Mouse (Mus musculus) intestine, embryonic 16.5 days (tissue): ENCODE measurements around the gene Izumo2. TPM values are rescaled to one million over a fixed set of nuclear protein-coding genes. Genes with fewer than 3 reads are reported as not detected.

Experiments used
- ATAC-seq: fragments of 200-750 bp; cut with Nextera tagmentation; 2 replicates; pipeline ENCODE4 v1.8.0; 2017; ENCODE audit warnings: moderate TSS enrichment, moderate library complexity
- H3K27ac ChIP-seq: fragments of 300-500 bp; sonication (generic); 2 replicates; pipeline ENCODE4 v1.5.1; 2014; ENCODE audit warnings: mild to moderate bottlenecking, low read length
- H3K27me3 ChIP-seq: fragments of 300-500 bp; sonication (generic); replicated peaks from 2 replicates; pipeline ENCODE4 v1.6.1; 2014; ENCODE audit warnings: low read length, control low read depth, mixed read lengths; ENCODE audit not compliant: control insufficient read depth, insufficient read depth
- H3K36me3 ChIP-seq: fragments of 300-500 bp; sonication (generic); 2 replicates; pipeline ENCODE4 v1.6.1; 2014; ENCODE audit warnings: low read length, control low read depth; ENCODE audit not compliant: control insufficient read depth, insufficient read depth
- H3K4me1 ChIP-seq: fragments of 300-500 bp; sonication (generic); 2 replicates; pipeline ENCODE4 v1.6.1; 2014; ENCODE audit warnings: low read length, control low read depth, mixed read lengths; ENCODE audit not compliant: control insufficient read depth, insufficient read depth
- H3K4me2 ChIP-seq: fragments of 300-500 bp; sonication (generic); 2 replicates; pipeline ENCODE4 v1.6.1; 2014; ENCODE audit warnings: low read depth, low read length, control low read depth
- H3K4me3 ChIP-seq: fragments of 300-500 bp; sonication (generic); 2 replicates; pipeline ENCODE4 v1.5.1; 2014; ENCODE audit warnings: mild to moderate bottlenecking, low read length
- H3K9ac ChIP-seq: fragments of 300-500 bp; sonication (generic); 2 replicates; pipeline ENCODE4 v1.6.1; 2014; ENCODE audit warnings: low read depth, low read length
- H3K9me3 ChIP-seq: fragments of 300-500 bp; sonication (generic); 2 replicates; pipeline ENCODE4 v1.6.1; 2016; ENCODE audit warnings: low read length, control low read depth; ENCODE audit not compliant: control insufficient read depth
- WGBS: fragments of 180-500 bp; shearing (Covaris S2); extraction: QIAGEN DNeasy Blood & Tissue Kit; methylation state at CpG from one replicate; pipeline ENCODE4 v1.1.7; 2014; 5-methylcytosine and 5-hydroxymethylcytosine counted together
- polyA plus RNA-seq: library from polyadenylated mRNA; unstranded; fragments of >200 nt; fragmentation: Nextera tagmentation; extraction: Ambion mirVana; gene quantifications from 2 replicates; pipeline ENCODE4 v1.2.1, GENCODE M21; 2015

Izumo2 gene
- polyA plus RNA-seq, 1 experiment from 2014 or later = not detected

- no peak overlapping the region for H3K27ac ChIP-seq
- H3K36me3 ChIP-seq = peaks cover 14% of the 10 kb centered on the region
- H3K9ac ChIP-seq = no peak overlapping the region
- 85% methylated on average over 5 of the region's 5 CpGs for WGBS
- no peaks in the 10 kb centered on the region for H3K4me1 ChIP-seq
- H3K4me3 ChIP-seq = no peak overlapping the region
- ATAC-seq = no peak
- no peak overlapping the region for H3K4me2 ChIP-seq
- no peaks in the 10 kb centered on the region for H3K9me3 ChIP-seq
- H3K27me3 ChIP-seq = no peaks in the 10 kb centered on the region
These were observed 59.6 kb downstream of the Izumo2 start for GRCm38 (mm10) chr7:44768129-44768528.

Other genes starting within 250 kb of the Izumo2 start
- gene Aspdh, start 243.4 kb upstream of the Izumo2 start, polyA plus RNA-seq = 2.3 and 2.4 TPM in 2 replicates
- 83.5 and 86.3 TPM in 2 replicates for gene Josd2, start 240.8 kb upstream of the Izumo2 start, polyA plus RNA-seq
- 77.2 and 87.0 TPM in 2 replicates for gene Emc10, start 212.2 kb upstream of the Izumo2 start, polyA plus RNA-seq
- 5.9 and 6.2 TPM in 2 replicates for gene Fam71e1, start 212.2 kb upstream of the Izumo2 start, polyA plus RNA-seq
- 0.38 and 0.45 TPM in 2 replicates for gene Mybpc2, start 184.1 kb upstream of the Izumo2 start, polyA plus RNA-seq
- gene Spib, start 176.7 kb upstream of the Izumo2 start, polyA plus RNA-seq = 0.39 and 0.48 TPM in 2 replicates
- 68.5 and 76.4 TPM in 2 replicates for gene Pold1, start 159.9 kb upstream of the Izumo2 start, polyA plus RNA-seq
- 79.3 and 83.3 TPM in 2 replicates for gene Nr1h2, start 154.8 kb upstream of the Izumo2 start, polyA plus RNA-seq
- 3.4 and 3.9 TPM in 2 replicates for gene Napsa, start 136.4 kb upstream of the Izumo2 start, polyA plus RNA-seq
- gene Kcnc3, start 118.1 kb upstream of the Izumo2 start, polyA plus RNA-seq = 0.20 and 0.22 TPM in 2 replicates
- gene Myh14, start 37.9 kb upstream of the Izumo2 start, polyA plus RNA-seq = 70.3 and 81.3 TPM in 2 replicates
- gene Vrk3, start 39.7 kb downstream of the Izumo2 start, polyA plus RNA-seq = 47.3 and 48.5 TPM in 2 replicates
- 1.8 and 2.0 TPM in 2 replicates for gene Zfp473, start 42.3 kb downstream of the Izumo2 start, polyA plus RNA-seq
- gene Nup62, start 107.3 kb downstream of the Izumo2 start, polyA plus RNA-seq = 78.7 and 87.8 TPM in 2 replicates
- gene Il4i1, start 107.6 kb downstream of the Izumo2 start, polyA plus RNA-seq = 1.5 and 1.8 TPM in 2 replicates
- gene Atf5, start 107.9 kb downstream of the Izumo2 start, polyA plus RNA-seq = 4.9 and 5.5 TPM in 2 replicates
- gene Akt1s1, start 140.2 kb downstream of the Izumo2 start, polyA plus RNA-seq = 105 and 107 TPM in 2 replicates
- 73.6 and 77.9 TPM in 2 replicates for gene Tbc1d17, start 140.3 kb downstream of the Izumo2 start, polyA plus RNA-seq
- gene Pnkp, start 148.4 kb downstream of the Izumo2 start, polyA plus RNA-seq = 26.6 and 30.6 TPM in 2 replicates
- 71.8 and 159 TPM in 2 replicates for gene Ptov1, start 161.0 kb downstream of the Izumo2 start, polyA plus RNA-seq
- 86.6 and 98.5 TPM in 2 replicates for gene Med25, start 184.0 kb downstream of the Izumo2 start, polyA plus RNA-seq
- gene Fuz, start 187.3 kb downstream of the Izumo2 start, polyA plus RNA-seq = 18.2 and 19.4 TPM in 2 replicates
- gene Ap2a1, start 220.8 kb downstream of the Izumo2 start, polyA plus RNA-seq = 56.8 and 61.2 TPM in 2 replicates
- gene Tsks, start 234.5 kb downstream of the Izumo2 start, polyA plus RNA-seq = 0.28 TPM in 1 of 2 replicates, not detected in the other